ENCODE assay signal across 15 mouse cellular contexts in genomic region chr5:98343751-98344150, GRCm38 (mm10). TPM values are rescaled to one million over a fixed set of nuclear protein-coding genes. Genes with fewer than 3 reads are reported as not detected.
"Had no signal": no experiment of that assay in that cellular context is flagged by ENCODE, and none has a peak within 500 bp of the region (broad histone marks: within the 10 kb centered on the region; RNA-seq: fewer than 3 reads in every experiment).

No protein-coding gene starts in this region.

RNA-seq across cellular contexts. Expression of gene Cfap299, which starts 14.6 kb away (rescaled TPM):
- total RNA-seq: common myeloid progenitor, adult 5-6 weeks; gastrocnemius, adult 18-20 months; gastrocnemius, adult 2 months; gastrocnemius, adult 8-10 months; gastrocnemius, postnatal 10 days; gastrocnemius, postnatal 14 days; gastrocnemius, postnatal 25 days; gastrocnemius, postnatal 36 days; gastrocnemius, postnatal 4 days; granulocyte monocyte progenitor cell, adult 5-6 weeks; heart, adult 2 months; heart, adult 8-10 months had no signal
- polyA plus RNA-seq: erythroblast, embryonic 14.5 days; heart, adult 2 months; heart, embryonic 11.5 days; heart, embryonic 12.5 days had no signal
